Mouse (Mus musculus): ENCODE data around the gene Ddx46.

- no peak for TF ChIP-seq CTCF (conservative IDR thresholded peaks at IDR 0.05; ENCODE audit: insufficient read depth, insufficient read length, low read depth, low read length)
- TF ChIP-seq POLR2A (IDR thresholded peaks at IDR 0.05; ENCODE audit: low read depth, low read length) = no peak
These were observed 58.5 kb downstream of the Ddx46 start for GRCm38 (mm10) chr13:55693243-55693721.

All from kidney, adult 2 months (tissue).